Mouse (Mus musculus) urinary bladder, postnatal 4 days (tissue): ENCODE data around the gene Mns1.
A peak's percentile ranks its signal among the peaks of the same experiment; 100 is the strongest.

ENCODE experiments used
- DNase-seq, 2 experiments: peaks; one replicate each; pipeline ENCODE4 v3.0.0; 2021 to 2022; ENCODE audit warnings: low spot score in 2 of 2

Gene Mns1

GRCm38 (mm10) chr9:72475511-72475910 lies 37.7 kb downstream of the Mns1 start:
- no peak for DNase-seq

DNA sequence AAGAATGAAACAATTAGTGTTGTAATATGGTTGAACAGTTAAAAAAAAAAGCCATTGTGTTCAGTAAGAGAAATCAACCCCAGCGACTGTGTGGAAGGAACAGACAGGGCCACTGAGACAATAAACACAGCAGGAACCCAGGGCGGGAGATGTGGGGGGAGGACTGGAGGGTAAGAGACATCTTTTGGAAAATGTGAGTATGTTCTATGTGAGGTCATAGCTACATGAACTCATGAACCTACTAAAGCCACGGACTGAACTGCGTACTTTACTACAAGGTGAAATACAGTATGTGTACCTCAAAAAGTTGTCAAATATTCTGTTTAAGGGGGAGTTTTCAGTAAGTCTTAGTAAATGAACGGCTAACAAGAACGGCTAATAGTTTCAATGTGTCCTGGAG lies 39.5 kb downstream of the Mns1 start:
- no peak for DNase-seq

DNA sequence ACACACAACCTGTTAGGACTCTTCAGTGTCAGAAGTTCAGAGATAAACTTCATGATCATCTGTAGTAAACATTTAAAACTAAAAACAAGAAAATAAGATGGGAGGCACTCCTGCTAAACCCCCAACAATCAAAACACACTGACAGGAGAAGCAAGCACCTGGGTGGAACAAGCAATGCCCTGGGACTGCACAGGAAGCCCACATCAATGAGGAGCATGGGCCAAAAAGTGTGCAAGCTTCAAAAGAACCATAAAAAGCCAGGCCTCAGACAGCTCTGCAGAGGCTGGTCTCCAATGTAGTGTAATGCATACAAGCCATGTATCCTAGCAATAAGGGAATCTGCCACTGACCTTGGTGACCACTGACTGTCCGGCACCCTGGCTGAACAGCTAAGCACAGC lies 41.5 kb downstream of the Mns1 start:
- no peak for DNase-seq

- no peak for DNase-seq
These were observed 50.7 kb downstream of the Mns1 start for GRCm38 (mm10) chr9:72488523-72488922.

- no peak for DNase-seq
These were observed 51.3 kb downstream of the Mns1 start for GRCm38 (mm10) chr9:72489131-72489530.

DNA sequence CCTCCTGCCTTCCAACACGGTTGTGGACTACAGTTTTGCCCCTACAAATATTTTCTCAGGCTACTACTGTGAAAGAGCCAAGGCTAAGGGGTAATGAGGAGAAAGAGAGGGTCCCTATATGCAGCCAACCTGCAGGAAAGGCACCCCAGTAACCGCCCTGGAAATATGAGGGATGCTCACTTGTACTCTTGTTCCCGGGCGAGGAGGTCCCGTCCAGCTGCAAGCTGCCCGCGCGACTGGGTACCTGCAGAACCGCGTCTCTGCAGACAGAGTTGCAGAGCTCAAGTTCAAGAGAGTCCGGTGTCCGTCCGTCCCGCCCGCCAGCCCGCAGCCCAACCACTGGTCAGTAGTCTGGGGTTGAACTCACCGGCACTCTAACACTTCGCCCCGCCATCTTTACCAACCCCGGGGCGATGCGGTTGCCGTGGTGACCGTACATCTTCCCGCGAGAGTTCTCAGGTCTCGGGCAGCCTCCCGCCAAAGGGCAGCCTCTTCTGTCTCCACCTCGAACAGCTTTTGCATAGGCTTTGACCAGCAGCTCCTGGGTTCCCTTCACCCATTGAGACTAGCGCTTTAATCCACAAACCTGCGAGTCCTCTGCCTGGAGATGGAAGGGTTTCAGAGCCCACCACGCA lies 53.9 kb downstream of the Mns1 start:
- DNase-seq, result peak; percentile 84 to 92

DNA sequence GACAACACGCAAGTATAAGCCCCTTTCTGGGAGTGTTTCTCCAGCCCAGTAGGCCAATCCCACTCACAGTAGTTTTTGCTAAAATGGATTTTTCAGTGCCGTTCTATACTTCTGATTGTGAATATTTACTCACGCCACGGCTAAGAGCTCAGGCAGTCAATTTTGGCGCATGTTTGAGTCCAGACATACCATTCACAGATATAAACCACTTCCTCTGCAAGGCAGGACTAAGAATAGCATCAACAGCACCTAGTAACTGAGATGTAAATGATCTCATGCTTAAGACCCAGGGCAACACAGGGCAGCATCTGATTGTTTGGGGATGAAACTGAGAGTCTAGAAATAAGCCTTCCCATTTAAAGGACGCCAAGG lies 54.4 kb downstream of the Mns1 start, which contains the start of gene Tex9:
TSS of gene Tex9 (minus strand) at position 19 of the 372 bp plus-strand sequence.
- DNase-seq, result no peak

- no peak for DNase-seq
These were observed 55.7 kb downstream of the Mns1 start for GRCm38 (mm10) chr9:72493465-72493864.

DNA sequence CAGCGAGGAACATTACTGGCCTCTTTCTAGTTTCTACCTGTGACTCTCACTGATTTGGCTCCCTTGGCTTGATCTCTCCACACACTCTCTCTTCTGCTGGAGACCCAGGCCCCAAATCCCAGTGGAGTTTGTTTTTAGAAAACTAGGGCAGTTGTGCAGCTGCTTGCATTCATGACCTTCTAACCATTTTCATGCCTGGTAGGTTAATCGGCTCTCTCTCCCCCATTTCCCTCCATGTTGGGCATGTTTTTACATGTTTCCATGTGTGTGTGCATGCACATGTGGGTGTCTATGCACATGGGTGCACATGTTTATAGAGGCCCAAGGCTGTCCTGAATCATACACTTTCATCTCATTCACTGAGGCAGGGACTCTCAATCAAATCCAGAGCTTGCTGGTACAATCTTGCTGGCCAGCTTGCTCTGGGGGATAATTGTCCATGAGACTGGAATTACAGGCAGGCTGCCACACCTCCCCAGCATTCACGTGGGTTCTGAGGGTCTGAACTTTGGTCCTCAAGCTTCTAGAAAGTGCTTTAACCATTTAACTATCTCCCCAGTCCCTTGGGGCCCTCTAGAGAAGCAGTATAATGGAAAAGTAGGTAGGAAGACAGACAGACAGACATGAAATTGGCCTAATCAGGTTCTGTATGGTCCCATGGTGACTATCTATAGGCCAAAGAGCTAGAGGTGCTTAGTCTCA lies 56.3 kb downstream of the Mns1 start:
- no peak for DNase-seq

DNA sequence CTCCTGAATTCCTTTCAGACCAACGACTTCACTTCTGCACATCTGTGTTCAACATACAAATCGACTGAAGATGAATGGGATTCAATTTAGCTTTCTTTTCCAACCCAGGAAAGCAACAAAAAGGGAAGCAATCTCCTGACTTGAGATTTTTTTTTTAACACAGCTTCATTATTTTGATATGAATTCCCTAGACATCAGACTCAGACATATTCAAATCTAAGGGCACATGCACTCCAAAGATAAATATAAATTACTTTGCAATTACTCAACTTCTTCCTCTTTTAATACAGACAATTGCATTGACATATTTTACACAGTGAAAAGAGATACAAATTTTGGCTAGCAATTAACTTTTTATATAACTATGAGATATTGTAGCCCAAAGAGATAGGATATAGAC lies 58.9 kb downstream of the Mns1 start:
- no peak for DNase-seq

- DNase-seq, result no peak
These were observed 59.4 kb downstream of the Mns1 start for GRCm38 (mm10) chr9:72497171-72497570.
